Mouse (Mus musculus): ENCODE results near the gene Pten.
"Not testable (repeated sequence)": the region's sequence is repeated elsewhere in the genome, so short reads cannot be mapped to it uniquely, and the experiment has no call there.

The Pten gene

DNA sequence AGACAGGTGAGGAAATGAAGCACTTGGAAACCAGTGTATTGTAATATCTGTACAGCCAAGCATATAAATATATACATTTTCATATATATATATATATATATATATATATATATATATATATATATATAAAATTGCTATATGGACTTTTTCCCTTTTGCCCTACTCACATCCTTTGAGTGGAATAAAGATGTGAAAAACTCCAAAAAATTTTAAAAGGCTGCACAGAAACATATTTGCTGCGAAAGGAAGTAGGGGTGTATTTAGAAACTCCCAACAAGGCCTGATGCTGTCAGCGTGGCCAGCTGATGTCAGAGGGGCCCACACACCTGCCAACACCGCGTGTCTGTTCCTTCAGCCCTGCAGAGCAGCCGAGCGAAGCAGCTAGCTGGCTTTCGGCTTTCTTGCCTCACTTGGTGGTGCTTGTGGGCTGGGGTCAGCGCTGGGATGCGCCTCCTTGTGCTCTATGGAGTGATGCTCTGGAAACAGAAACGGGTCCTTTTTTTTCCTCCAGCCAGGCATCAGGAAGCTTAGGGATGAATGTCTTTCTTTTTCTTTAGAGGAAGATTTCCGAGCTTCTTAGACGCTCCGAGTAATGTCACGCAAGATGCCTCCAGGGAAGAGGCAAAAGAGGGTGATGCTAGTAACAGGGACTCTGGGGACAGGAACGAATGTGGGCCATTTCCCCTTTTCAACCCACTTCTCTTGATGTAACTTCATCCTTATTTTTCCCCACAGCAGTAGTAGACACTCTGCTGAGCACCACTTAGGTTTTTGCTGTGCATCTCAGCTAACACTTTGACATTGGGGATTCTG, 2.9 kb upstream of the Pten start:
- no peak for DNase-seq (ENCODE audit: low spot score)

DNA sequence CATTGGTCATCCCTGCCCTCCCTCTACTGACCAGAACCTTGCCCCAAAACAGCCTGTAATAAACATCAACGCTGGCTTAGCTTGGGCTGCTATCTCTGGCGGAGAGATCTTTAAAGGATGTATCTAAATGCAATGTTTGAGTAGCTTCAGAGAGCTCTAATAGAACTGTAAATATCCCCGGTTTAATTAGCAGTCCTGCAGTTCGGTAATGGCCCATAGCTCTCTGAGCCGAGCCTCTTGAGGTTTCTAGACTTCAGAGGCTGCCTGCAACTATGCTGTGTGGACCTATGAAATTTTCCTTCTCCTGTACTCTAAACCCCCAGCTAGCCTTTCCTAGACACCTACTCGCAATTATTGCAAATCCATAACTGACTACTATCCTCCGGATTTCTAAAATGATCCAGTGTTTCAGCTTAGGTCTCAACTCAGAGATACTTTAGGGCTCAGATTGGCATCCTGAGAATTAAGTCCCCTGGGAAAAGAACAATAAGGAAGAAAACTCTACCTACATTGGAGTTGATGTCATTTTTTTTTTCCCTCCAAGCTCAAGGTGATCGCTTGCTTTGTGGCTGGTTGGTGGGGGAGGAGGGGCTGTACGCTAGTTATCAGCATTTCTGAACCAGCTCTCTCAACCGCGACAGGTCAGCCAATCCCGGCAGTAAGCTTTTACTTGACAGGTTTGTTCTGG, 2.0 kb upstream of the Pten start:
- DNase-seq (ENCODE audit: low spot score): no peak

DNA sequence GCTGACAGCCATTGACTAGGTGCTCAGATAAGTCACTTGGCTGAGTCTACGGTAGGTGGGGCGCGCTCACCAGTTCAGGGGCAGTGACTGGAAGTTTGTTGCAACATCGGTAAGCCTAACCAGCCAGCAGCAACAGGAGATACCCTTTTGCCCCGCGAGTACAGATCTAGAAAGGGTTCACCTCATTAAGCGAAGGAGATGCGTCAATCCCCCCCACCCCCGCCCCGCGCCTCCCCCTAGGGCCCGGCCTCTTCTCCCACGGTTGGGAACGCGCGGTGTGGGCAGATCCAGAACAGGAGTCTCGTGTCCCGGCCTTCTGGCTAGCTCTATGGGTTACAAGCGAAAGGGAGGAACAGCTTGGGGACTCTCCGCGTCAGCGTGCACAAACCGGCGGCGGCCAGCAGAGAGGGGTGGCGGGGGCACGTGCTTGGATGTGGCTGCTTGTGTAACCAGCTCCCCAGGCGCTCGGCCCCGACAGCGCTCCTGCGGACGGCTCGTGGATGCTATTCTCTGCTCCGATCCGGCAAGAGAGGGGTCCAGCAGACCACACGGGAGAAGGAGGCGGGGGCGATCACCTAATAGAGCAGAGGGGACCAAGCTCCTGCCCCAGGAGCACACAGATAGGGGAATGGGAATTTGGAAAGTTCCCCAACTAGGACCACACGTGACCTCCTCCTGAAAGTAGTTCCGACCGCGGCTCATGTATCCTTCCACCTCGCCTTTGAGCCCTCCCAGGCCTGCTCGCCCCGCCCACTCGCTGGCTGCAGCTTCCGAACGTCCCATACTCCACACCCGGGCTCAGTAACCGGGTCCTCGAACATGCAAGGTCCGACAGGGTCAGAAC, 1.3 kb upstream of the Pten start:
- DNase-seq (ENCODE audit: low spot score): peak; percentile 85

DNA sequence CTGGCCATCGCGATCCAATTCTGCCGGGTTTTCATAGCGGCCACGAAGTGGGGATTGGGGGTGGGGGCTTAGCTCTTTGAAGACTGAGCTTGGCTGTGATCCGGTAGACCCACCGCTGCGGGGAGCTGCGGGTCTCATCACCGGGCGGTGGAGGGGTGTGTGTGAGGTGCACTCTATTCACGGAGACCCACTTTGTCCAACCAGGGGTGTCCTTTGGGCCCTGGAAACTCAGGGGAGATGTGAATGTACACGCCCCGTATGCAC, 729 bp upstream of the Pten start:
- no peak for DNase-seq (ENCODE audit: low spot score)

DNA sequence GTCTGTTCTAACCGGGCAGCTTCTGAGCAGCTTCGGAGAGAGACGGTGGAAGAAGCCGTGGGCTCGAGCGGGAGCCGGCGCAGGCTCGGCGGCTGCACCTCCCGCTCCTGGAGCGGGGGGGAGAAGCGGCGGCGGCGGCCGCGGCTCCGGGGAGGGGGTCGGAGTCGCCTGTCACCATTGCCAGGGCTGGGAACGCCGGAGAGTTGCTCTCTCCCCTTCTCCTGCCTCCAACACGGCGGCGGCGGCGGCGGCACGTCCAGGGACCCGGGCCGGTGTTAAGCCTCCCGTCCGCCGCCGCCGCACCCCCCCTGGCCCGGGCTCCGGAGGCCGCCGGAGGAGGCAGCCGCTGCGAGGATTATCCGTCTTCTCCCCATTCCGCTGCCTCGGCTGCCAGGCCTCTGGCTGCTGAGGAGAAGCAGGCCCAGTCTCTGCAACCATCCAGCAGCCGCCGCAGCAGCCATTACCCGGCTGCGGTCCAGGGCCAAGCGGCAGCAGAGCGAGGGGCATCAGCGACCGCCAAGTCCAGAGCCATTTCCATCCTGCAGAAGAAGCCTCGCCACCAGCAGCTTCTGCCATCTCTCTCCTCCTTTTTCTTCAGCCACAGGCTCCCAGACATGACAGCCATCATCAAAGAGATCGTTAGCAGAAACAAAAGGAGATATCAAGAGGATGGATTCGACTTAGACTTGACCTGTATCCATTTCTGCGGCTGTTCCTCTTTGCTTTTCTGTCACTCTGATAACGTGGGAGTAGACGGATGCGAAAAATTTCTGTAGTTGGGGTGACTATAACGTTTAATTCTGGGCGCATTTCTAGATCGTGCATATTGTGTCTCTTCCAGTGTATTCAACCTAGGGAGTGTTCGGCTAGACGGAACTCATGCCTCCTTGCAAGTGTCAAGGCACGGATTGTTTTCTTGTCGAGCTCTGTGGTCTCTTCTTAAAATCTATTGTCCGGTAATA, 815 bp downstream of the Pten start:
- peak; percentile 14 for DNase-seq (ENCODE audit: low spot score)

DNA sequence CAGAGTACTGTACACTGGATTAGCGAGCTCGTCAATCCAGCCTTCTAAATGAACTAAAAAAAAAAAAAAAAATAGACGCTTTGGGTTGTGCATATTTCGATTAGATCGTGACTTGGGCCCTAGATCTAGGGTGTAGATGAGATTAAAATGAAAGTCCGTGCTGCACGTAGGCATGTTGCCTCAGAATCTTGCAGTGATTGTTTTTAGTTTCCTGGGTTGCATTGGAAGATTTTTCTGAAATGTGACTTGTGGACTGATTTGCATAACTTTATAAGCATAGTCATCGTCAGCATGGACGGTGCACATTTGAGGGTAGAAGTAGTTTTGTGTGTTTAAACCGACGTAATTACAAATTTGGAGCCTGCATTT, 1.5 kb downstream of the Pten start:
- no peak for DNase-seq (ENCODE audit: low spot score)

DNA sequence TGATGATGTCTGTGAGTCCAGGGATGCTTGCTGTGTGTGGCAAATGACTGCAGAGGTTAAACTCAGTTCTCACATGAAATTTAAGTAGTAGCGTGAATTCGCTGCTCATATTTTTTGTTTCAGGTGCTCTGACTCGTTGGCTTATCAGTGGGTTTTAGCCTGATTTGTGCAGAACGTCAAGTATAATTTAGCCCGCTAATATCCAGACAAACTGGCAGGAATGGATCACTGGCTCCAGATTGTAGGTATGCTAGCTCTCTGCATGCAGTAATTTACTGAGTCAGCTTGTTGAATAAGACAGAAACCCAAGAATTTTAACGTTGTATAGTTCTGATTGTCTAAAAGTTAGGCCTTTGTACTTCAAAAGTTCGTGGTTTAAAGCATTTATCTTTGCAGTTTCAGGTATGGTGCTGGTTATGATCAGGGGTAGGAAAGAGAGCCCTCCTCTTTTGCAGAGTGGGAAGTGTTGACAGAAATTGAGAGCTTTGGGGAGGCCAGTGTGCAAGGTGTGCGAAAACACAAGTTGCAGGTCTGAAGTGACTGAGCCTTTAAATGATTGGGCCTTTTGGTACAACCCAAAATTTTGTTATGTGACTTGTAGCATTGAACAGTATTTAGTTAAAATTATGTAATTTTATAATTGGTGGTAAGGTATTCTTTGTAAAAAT, 2.2 kb downstream of the Pten start:
- DNase-seq (ENCODE audit: low spot score): no peak

DNA sequence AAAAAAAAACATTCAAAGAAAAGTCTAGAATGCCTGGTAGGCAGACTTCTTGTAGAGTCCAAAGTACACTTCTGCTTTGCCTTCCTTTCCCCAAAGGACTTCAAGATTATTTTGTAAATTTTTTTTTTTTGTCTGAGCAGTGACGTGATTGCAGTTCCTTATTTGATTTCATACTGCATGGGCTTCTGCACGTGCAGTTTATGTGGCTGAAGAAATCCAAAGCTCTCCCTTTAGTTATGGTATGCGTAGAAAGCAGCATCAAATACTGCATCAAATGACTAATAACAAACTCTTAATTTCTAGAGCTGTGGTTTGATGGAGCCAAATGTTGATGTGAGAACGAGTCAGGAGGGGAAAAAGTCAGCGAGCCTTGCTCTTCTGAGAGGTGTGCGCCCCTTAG, 3.2 kb downstream of the Pten start:
- no peak for DNase-seq (ENCODE audit: low spot score)

DNA sequence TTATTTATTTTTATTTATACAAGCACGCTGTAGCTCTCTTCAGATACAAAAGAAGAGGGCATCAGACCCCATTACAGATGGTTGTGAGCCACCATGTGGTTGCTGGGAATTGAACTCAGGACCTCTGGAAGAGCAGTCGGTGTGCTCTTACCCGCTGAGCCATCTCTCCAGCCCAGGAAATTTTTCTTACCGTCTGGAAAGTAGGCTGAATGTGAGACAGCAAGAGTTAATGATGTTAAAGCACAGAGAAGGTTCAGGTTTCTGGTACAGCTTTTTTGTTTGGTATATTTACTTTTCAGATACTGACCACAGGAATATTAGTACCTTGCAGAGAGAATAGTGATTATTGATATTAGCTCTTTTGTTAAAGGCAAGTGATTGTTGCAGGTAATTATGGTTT, 3.9 kb downstream of the Pten start:
- DNase-seq (ENCODE audit: low spot score): no peak

DNA sequence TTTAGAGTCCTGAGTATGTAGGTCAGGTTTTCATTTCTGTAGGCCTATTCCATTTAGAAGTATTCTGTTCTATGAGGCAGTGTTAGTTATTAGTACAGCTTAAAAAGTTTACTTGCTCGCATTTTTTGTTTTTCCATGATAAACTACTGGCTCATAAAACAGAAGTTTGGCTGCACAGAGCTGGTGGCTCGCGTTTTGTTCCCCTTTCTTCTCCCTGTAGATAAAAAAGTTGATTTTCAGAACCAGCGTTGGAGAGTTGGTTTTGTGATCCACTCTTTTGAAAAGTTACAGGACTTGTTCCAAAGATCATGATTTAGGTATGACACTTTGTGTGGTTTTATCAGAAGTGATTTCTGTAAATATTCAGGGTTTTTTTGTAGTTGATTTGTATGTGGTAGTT, 5.2 kb downstream of the Pten start:
- no peak for DNase-seq (ENCODE audit: low spot score)

DNA sequence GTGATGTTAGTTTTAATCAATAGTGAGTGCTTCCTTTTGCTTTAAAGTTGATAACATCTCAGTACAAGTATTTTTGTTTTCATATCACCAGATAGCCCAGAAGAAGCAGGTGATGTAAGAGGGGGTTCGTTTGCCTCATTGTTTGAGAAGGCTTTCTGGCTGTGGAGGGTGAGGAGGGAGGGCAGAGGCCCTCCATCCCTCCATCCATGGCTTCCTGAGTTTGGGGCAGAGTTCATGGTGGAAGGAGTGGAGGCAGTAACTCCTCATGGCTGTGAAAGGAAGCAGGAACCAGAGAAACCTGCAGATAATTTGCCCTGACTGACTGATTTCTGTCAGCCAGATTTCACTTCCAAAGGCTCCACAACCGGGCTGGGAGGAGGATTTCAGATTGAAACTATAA, 21.1 kb downstream of the Pten start:
- DNase-seq (ENCODE audit: low spot score): no peak

DNA sequence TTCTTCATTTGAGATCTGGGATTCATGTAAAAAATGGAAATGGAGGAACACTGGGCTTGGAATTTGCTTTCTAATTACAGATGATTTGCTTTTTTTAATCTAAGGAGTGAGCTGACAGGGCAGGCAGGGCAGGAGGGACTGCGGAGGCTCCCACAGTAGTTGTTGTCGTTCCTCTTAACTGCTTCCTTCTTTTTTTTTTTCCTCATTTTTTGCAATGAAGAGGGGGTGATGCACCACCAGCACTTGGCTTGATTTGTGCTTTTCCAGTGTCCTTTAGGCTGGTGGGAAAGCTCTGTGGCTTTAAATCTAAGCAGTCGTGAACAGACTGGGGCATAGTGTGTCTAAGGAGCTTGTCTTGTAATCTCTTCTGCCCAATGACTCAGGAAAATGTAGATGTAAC, 21.8 kb downstream of the Pten start:
- no peak for DNase-seq (ENCODE audit: low spot score)

DNA sequence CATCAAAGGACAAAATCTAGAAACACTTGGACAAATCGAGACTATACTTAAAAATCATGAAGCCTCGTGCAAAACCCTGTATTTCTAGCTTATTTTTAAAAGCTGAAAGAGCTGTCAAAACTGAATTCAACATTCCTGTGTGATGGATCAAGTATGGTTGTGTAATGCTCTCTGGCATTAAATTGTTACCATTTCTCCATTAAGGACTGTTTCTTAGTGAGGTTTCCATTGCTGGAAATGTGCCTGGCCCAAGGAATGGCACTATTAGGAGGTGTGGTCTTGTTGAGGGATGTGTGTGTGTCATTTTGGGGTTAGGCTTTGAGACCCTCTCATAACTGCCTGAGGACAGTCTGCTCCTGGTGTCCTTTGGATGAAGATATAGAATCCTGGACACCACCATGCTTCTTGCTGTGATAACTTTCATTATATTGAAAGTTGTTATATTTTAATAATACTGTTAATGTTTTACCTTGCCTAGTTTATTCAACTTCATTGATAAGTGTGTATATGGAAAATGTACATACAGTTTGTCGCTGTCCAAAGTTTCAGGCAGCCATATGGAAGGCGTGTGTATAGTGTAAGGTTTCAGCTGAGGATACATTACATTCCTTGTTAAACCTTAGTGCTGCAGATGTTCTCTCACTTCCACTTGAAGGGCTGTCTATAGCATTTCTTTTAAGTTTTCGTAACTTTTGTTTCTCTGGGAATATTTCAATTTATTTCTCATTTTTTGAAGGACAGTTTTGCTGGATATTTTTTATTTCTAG, 24.2 kb downstream of the Pten start:
- DNase-seq (ENCODE audit: low spot score): no peak

DNA sequence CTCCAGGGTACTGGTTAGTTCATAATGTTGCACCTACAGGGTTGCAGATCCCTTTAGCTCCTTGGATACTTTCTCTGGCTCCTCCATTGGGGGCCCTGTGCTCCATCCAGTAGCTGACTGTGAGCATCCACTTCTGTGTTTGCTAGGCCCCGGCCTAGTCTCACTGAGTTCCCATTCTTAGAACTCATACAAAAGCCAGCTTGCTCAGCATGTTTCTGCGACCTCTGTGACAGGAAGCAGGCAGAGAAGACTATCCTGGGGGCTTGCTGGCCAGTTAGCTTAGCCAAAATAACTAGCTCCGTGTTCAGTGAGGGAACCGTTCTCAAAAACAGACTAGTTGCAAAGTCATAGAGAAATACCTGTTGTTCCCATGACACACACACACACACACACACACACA, 30.1 kb downstream of the Pten start:
- DNase-seq (ENCODE audit: low spot score): not testable (repeated sequence)

DNA sequence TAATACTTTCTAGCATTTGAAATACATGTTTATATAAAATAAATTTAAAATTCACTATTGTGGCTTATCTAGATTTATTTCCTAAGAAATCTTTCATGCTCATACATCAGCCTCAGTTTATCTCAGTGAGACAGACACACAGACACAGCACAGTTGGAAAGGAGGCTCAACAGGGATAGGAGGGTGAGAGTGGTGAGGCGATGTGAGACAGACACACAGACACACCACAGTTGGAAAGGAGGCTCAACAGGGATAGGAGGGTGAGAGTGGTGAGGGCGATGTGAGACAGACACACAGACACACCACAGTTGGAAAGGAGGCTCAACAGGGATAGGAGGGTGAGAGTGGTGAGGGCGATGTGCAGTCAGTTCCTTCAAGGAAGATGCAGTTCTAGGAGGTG, 30.7 kb downstream of the Pten start:
- not testable (repeated sequence) for DNase-seq (ENCODE audit: low spot score)

DNA sequence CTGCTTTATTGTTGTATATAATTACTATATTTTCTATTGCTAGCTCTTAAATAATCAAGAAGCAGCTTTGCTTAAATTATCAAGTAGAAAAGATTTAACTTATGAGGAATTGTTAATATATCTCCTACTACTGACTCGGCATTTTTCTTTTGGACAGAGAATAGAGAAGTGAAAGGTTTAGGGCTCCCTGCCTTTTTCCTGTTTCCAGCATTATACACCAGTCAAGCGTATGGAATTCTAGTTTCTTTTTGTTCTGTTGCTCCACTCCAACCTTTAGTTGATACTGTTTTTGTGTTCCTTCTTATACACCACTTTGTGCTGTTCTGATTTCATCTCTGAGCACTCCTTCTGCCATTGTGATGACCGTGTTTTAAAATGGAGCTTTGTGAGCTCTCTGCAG, 32.2 kb downstream of the Pten start:
- no peak for DNase-seq (ENCODE audit: low spot score)

DNA sequence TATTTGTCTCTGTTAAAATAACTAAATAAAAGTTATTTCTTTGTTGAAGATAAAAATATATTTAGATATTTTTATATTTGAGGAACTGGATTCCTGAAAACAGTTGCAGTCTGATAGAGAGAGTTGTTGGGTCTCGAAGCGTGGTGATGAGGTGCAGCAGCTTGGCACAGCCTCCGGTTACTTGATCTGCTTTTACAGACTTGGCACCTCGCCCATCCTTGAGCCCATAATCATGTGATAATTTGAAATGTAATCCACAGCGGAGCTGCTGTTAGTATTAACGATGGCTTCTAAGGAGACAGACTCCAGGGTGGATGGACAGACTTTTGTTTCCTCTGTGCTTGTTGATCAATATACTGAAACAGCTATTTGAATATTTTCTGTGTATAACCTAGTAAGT, 35.3 kb downstream of the Pten start:
- DNase-seq (ENCODE audit: low spot score): no peak

DNA sequence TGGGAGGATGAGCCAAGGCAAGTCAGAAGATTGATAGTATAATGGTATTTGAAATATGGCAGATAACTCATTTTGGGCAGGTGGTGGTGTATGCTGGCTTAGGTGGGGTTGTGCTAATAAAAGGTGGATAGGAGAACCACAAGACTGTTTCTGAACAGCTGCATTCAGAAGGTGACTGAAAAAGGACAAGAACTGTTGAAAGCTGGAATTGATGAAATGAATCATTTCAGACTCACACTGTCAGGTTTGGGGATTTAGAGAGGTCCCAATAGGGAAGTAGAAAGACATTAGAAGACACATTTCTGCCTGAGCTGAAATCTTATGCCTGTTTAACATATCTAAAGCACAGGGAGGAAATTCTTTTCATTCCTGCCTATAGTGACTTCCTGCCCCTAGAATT, 36.6 kb downstream of the Pten start:
- DNase-seq (ENCODE audit: low spot score): no peak

DNA sequence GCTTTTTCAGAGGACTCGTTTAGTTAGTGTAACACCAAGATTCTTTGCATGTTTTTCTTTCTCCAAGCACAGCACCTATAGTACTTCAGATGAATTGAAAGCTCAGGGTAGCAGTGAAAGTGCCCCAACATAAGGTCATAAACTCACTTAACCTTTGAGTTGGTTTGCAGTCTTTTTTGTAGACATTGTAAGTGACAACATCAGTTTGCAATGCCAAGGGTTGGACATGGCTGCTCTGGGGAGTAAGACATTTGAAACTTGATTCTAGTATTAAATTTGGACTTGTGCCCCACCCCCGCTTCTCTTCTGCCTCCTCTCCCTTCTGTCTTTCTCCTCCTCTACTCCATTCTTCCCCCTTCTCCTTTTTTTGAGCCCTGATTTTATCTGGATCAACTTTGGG, 43.3 kb downstream of the Pten start:
- no peak for DNase-seq (ENCODE audit: low spot score)

DNA sequence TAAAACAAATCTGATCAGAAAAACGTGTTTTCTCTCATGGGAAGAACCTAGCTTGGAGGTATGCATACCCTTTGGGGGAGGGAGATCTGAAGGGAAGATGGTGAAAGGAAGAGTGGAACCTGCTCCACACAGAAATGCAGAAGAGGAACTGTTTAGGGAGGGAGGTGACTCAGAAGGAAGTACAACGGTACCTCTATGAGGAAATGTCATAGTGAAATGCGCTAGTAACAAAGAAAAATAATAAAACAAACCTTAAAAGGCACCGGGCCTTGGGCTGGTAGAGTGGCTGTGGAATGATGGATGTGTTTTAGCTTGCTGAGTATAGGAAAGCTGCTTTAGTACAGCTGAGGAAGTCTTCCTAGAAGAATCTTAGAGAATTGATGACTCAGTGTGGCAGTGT, 47.4 kb downstream of the Pten start:
- DNase-seq (ENCODE audit: low spot score): no peak

DNA sequence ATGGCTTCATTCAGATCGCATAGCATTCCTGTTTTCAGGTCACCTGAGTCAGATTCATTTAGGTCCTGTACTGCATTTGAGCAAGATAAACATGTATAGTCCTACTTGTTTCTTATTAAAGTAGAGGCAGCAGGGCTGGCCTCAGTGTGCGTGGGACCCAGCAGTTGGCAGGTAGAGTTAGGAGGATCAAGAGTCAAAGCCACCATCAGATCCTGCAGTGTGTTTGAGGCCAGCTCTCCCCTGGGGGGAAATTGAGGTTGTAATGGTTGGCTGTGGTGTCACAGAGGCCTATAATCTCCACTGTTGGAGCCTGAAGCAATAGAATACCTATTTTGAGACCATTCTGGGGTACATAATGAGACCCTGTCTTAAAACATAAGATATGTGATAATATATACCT, 50.3 kb downstream of the Pten start:
- DNase-seq (ENCODE audit: low spot score): no peak

Data from urinary bladder, postnatal 10 days (tissue).